Mouse (Mus musculus) lung, postnatal 0 days (tissue): Measurements from ENCODE around the gene Tfap2b. TPM values are rescaled to one million over a fixed set of nuclear protein-coding genes. Genes with fewer than 3 reads are reported as not detected.

Experiments
- ATAC-seq: fragments of 200-750 bp; cut with Nextera tagmentation; 2 replicates; pipeline ENCODE4 v1.8.0; 2017; ENCODE audit warnings: moderate library complexity
- DNase-seq: peaks from one replicate; pipeline ENCODE4 v3.0.0-alpha.2; 2016; ENCODE audit warnings: low spot score
- H3K27ac ChIP-seq: fragments of 300-500 bp; sonication (generic); 2 replicates; pipeline ENCODE4 v1.5.1; 2014; ENCODE audit warnings: antibody characterized with exemption, mild to moderate bottlenecking, low read length, mixed read lengths
- H3K27me3 ChIP-seq: fragments of 300-500 bp; sonication (generic); replicated peaks from 2 replicates; pipeline ENCODE4 v1.6.1; 2014; ENCODE audit warnings: low read length, mixed read lengths; ENCODE audit not compliant: insufficient read depth
- H3K36me3 ChIP-seq: fragments of 300-500 bp; sonication (generic); 2 replicates; pipeline ENCODE4 v1.6.1; 2014; ENCODE audit warnings: low read length, mixed read lengths; ENCODE audit not compliant: insufficient read depth
- H3K4me1 ChIP-seq: fragments of 300-500 bp; sonication (generic); 2 replicates; pipeline ENCODE4 v1.6.1; 2014; ENCODE audit warnings: antibody characterized with exemption, low read depth, low read length, mixed read lengths; ENCODE audit not compliant: insufficient read depth
- H3K4me2 ChIP-seq: fragments of 300-500 bp; sonication (generic); replicated peaks from 2 replicates; pipeline ENCODE4 v1.6.1; 2014; ENCODE audit warnings: low read depth, mild to moderate bottlenecking, low read length, moderate library complexity, mixed read lengths
- H3K4me3 ChIP-seq: fragments of 300-500 bp; sonication (generic); 2 replicates; pipeline ENCODE4 v1.5.1; 2014; ENCODE audit warnings: low read depth, low read length
- H3K9ac ChIP-seq: fragments of 300-500 bp; sonication (generic); replicated peaks from 2 replicates; pipeline ENCODE4 v1.6.1; 2014; ENCODE audit warnings: low read depth, mild to moderate bottlenecking
- H3K9me3 ChIP-seq: fragments of 300-500 bp; sonication (generic); 2 replicates; pipeline ENCODE4 v1.6.1; 2016; ENCODE audit warnings: low read length, mixed read lengths
- CTCF ChIP-seq: IDR thresholded peaks from 2 replicates; pipeline ENCODE4 v1.5.1; 2016; ENCODE audit warnings: antibody characterized with exemption, mild to moderate bottlenecking
- EP300 ChIP-seq: IDR thresholded peaks from 2 replicates; pipeline ENCODE4 v1.6.1; 2016; ENCODE audit warnings: antibody characterized with exemption, mild to moderate bottlenecking, control low read depth
- WGBS: fragments of 180-500 bp; shearing (Covaris S2); extraction: QIAGEN DNeasy Blood & Tissue Kit; methylation state at CpG from one replicate; pipeline ENCODE4 v1.1.7; 2014; 5-methylcytosine and 5-hydroxymethylcytosine counted together
- polyA plus RNA-seq: library from polyadenylated mRNA; unstranded; fragments of >200 nt; fragmentation: Nextera tagmentation; extraction: Ambion mirVana; gene quantifications from 2 replicates; pipeline ENCODE4 v1.2.1, GENCODE M21; 2015

Gene Tfap2b
- polyA plus RNA-seq: 0.14 TPM in 1 of 2 replicates, not detected in the other

DNA sequence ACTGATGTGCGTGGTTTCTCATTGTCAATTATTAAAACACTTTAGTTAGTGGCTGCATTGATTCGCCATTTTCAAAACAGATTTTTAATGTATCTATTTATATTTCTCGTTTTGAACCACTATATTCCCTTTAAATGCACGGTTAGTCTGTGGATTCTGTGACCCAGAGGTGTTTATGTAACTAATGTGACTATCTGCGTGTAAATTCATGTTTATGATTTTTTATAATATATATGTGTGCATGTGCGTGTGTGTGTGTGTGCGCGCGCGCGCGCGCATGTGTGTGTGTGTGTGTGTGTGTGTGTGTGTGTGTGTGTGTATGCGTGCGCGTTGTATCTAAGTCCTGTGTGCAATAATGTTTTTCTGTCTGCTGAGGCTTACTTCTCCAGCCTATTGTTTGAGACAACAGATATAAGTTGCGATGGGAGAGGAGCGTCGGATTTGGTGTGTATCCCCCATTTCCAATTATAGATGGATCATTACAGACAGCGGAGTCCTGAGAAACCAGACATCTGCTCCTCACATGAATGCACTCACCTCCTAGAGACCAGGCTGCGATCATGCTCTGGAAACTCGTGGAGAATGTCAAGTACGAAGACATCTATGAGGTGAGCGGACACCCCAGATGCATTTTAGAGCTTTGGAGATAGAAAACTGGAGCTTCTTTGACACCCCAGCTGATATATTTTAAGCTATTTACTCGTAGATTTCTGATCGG is at the start of gene Tfap2b:
TSS of gene Tfap2b (plus strand) at position 274 of the 718 bp plus-strand sequence.
- Histone ChIP-seq H3K4me3 (peak within 1 kb of the TSS; percentile 30), H3K9me3 (no peaks in the 10 kb centered on the region), H3K4me2 (peak within 1 kb of the TSS; percentile 42), H3K27me3 (peaks cover 37% of the 10 kb centered on the region), H3K36me3 (no peaks in the 10 kb centered on the region), H3K27ac (no peak within 1 kb of the TSS), H3K9ac (no peak within 1 kb of the TSS), H3K4me1 (no peaks in the 10 kb centered on the region)
- ATAC-seq (no peak), DNase-seq (no peak)
- WGBS: 2% methylated on average over 26 of the region's 26 CpGs
- TF ChIP-seq EP300: no peak
- no peak for TF ChIP-seq CTCF

DNA sequence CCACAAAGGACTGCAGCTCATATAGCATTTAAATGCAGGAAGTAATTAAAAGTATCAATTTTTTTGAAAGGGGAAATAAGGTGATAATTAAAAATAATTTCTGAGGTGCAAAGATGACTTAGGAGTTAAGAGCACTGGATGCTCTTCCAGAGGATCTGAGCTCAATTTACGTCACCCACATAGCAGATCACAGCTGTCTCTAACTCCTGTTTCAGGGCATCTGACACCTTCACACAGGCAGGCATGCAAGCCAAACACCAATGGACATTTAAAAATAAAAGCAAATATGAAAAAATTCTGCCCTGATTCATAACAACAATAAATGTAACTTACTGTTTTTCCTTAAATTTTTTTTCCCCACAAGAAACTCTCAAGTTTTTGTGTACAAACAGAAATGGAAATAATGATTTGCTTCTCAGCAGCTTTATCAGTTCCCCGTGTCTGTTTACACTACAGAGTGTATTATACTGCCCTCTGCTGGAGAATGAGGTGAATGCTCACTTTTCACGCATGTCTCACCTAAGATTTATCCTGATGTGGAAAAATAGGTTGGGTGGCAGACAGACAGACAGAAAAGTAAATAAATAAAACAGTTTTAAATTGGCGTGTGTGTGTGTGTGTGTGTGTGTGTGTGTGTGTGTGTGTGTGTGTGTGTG is 29.8 kb upstream of the Tfap2b start:
- TF ChIP-seq EP300 (no peak), CTCF (peak; percentile 66)

DNA sequence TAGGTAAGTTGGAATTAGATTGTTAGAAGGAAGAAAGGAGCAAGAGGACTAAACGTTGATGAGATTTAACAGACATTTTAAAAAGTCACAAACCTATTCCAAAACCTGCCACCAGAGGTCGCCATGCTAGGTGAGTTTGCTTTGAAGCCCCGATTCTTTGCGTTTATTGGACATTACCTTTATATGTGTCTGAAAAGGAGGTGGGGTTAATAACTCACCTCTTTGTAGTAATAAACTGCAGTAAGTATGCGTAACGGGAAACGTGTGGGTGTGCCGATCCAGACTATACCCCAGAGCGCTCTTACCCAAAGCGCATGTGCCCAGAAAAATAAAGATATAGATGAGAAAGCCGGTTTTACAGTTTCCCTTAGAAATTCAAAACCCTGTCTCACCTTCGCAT is 3.1 kb upstream of the Tfap2b start:
- Histone ChIP-seq H3K27me3 (peaks cover 22% of the 10 kb centered on the region), H3K4me2 (peak overlapping the region; percentile 32), H3K4me1 (no peaks in the 10 kb centered on the region), H3K36me3 (no peaks in the 10 kb centered on the region), H3K27ac (no peak overlapping the region), H3K9ac (no peak overlapping the region), H3K4me3 (no peak overlapping the region), H3K9me3 (no peaks in the 10 kb centered on the region)
- TF ChIP-seq EP300: no peak
- TF ChIP-seq CTCF: peak; percentile 72
- ATAC-seq (no peak), DNase-seq (peak; percentile 32)
- 3% methylated on average over 12 of the region's 12 CpGs for WGBS

More for the DNA sequence above, 29.8 kb upstream of the Tfap2b start:
- no peak overlapping the region for H3K9ac ChIP-seq
- no peaks in the 10 kb centered on the region for H3K9me3 ChIP-seq
- ATAC-seq (no peak), DNase-seq (peak; percentile 18)
- no peak overlapping the region for H3K4me3 ChIP-seq
- H3K27ac ChIP-seq: no peak overlapping the region
- no peaks in the 10 kb centered on the region for H3K4me1 ChIP-seq
- no peaks in the 10 kb centered on the region for H3K36me3 ChIP-seq
- no peaks in the 10 kb centered on the region for H3K27me3 ChIP-seq
- WGBS: 6% methylated on average over 4 of the region's 4 CpGs
- no peak overlapping the region for H3K4me2 ChIP-seq

DNA sequence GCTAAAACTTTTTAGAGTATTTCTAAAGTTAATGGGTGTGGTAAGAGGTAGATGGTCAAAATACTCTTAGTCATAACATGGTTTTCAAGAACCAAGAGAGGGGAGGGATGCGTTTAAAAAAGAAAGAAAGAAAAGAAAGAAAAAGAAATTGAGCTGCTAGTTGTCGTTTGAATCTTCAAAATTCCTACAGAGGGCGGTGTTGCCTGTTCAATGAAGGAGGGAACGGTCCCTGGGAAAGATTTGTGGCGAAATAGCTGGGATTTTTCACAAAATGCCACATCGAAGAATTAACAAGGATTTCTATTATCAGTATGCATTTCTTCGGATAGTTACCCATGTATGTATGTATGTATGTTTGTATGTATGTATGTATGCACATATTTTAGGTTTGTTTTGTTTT is 2.5 kb upstream of the Tfap2b start:
- peaks cover 22% of the 10 kb centered on the region for H3K27me3 ChIP-seq
- no peak overlapping the region for H3K27ac ChIP-seq
- DNase-seq (peak; percentile 34), ATAC-seq (no peak)
- H3K9me3 ChIP-seq: no peaks in the 10 kb centered on the region
- H3K36me3 ChIP-seq: no peaks in the 10 kb centered on the region
- H3K4me3 ChIP-seq: no peak overlapping the region
- peak overlapping the region; percentile 32; the same call in 1 of the 2 replicates for H3K4me2 ChIP-seq
- no peak overlapping the region for H3K9ac ChIP-seq
- H3K4me1 ChIP-seq: no peaks in the 10 kb centered on the region
- 1% methylated on average over 7 of the region's 7 CpGs for WGBS
- TF ChIP-seq CTCF: peak; percentile 55
- TF ChIP-seq EP300: no peak

DNA sequence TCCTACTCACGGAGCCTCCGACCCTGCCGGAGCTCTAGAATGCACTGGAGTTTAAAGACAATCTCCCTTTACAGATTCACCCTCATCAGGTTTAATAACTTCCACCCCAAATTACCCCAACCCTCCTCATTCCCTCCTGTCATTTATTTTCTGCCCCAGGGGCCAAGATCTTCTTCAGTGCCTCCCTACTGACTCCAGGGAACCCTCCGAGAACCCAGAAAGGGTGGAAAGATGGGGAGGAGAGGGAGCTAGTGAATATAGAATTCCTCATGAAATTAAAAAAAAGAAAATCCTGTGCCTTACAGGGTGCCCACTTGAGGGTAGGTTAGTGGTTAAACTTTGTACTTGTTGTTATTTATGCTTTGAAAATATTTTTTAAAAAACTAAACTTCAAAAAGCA is 1.1 kb upstream of the Tfap2b start:
- no peak for TF ChIP-seq EP300
- TF ChIP-seq CTCF: no peak
- DNase-seq (no peak), ATAC-seq (no peak)
- 2% methylated on average over 4 of the region's 4 CpGs for WGBS
- Histone ChIP-seq H3K36me3 (no peaks in the 10 kb centered on the region), H3K27me3 (peaks cover 32% of the 10 kb centered on the region), H3K4me2 (no peak overlapping the region), H3K9me3 (no peaks in the 10 kb centered on the region), H3K4me1 (no peaks in the 10 kb centered on the region), H3K4me3 (no peak overlapping the region), H3K9ac (no peak overlapping the region), H3K27ac (no peak overlapping the region)

DNA sequence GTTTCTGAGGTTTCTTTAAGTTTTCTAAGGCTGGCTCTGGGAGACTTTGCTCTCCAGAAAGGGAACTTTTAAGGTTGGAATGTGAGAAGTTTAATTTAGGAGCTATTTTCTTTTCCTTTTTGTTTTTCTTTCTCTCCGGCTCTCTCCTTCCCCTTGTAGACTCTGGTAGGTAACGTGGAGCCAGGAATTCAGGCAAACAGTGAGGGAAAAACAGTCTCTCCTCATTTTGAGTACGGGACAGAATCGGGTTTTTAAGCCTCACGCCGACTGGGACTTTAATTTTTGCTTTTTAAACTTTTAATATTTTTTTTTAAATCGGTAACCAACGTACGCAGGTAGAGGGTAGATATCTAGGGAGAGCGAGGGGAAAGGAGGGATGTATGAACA is 638 bp downstream of the Tfap2b start:
- ATAC-seq (no peak), DNase-seq (no peak)
- Histone ChIP-seq H3K9ac (no peak overlapping the region), H3K27me3 (peaks cover 42% of the 10 kb centered on the region), H3K4me3 (peak overlapping the region; percentile 30; the same call in 1 of the 2 replicates), H3K36me3 (no peaks in the 10 kb centered on the region), H3K9me3 (no peaks in the 10 kb centered on the region), H3K4me2 (no peak overlapping the region), H3K27ac (no peak overlapping the region), H3K4me1 (no peaks in the 10 kb centered on the region)
- WGBS: under 1% methylated on average over 10 of the region's 10 CpGs
- TF ChIP-seq EP300 (no peak), CTCF (no peak)
